Mouse (Mus musculus): ENCODE measurements around the gene Pycr1.

- TF ChIP-seq CTCF (IDR thresholded peaks at IDR 0.05; ENCODE audit: low read depth) (no peak), EP300 (IDR thresholded peaks at IDR 0.05; ENCODE audit: low read depth) (no peak)
These were observed 43.2 kb upstream of the Pycr1 start for GRCm38 (mm10) chr11:120686650-120687272.

Measured in heart, postnatal 0 days (tissue).